Mouse (Mus musculus) hematopoietic multipotent progenitor cell, adult 10-12 weeks (in vitro differentiated cells): Measurements from ENCODE around the gene Vmn2r112. TPM values are rescaled to one million over a fixed set of nuclear protein-coding genes. Genes with fewer than 3 reads are reported as not detected.

Source experiments
- polyA plus RNA-seq: library from polyadenylated mRNA; stranded (reverse); fragments of >175 nt; gene quantifications from 2 replicates; pipeline ENCODE4 v1.2.3, GENCODE M21; 2012; ENCODE audit warnings: low replicate concordance

Vmn2r112 gene
- not detected in 2 replicates for polyA plus RNA-seq

DNA sequence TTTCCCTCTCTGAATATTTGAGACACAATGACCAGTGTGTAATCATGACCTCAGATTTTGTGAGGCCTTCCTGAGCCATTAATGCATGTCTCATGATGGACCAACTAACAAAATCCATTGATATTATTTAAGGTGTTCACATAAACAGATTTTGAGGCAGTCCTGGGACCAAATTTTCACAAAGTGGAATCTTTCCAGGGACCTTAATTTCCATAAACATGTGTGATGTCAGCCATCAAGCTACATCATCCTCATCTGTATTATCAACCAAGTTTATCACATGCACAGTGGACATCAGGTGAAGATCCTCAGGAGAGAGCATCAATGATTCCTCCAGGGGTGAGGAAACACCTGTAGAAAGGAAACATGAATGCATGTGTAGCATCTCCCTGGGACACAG, at the start of gene Vmn2r112:
Gene Vmn2r112, plus strand, starts transcription at position 301 of the 400 bp plus-strand sequence.

GRCm38 (mm10) chr17:22573382-22573781, 27.4 kb upstream of the Vmn2r112 start, which contains the start of gene Vmn2r111:
Gene Vmn2r111, minus strand, starts transcription at chr17:22573482.

Other genes with a start within 250 kb of the Vmn2r112 start
- gene Zfp944, start 239.6 kb upstream of the Vmn2r112 start, polyA plus RNA-seq: 1.3 and 1.9 TPM in 2 replicates
- 0.24 and 0.64 TPM in 2 replicates for gene Zfp758, start 239.5 kb upstream of the Vmn2r112 start, polyA plus RNA-seq
- 6.4 and 9.7 TPM in 2 replicates for gene Zfp946, start 176.7 kb upstream of the Vmn2r112 start, polyA plus RNA-seq
- gene Vmn2r111, start 27.5 kb upstream of the Vmn2r112 start, polyA plus RNA-seq: not detected in 2 replicates